Mouse (Mus musculus) kidney, adult 9 months (tissue): Measurements from ENCODE around the gene Celsr1.

Source experiments
- DNase-seq: peaks from one replicate; pipeline ENCODE4 v3.0.0; 2022

The Celsr1 gene

DNA sequence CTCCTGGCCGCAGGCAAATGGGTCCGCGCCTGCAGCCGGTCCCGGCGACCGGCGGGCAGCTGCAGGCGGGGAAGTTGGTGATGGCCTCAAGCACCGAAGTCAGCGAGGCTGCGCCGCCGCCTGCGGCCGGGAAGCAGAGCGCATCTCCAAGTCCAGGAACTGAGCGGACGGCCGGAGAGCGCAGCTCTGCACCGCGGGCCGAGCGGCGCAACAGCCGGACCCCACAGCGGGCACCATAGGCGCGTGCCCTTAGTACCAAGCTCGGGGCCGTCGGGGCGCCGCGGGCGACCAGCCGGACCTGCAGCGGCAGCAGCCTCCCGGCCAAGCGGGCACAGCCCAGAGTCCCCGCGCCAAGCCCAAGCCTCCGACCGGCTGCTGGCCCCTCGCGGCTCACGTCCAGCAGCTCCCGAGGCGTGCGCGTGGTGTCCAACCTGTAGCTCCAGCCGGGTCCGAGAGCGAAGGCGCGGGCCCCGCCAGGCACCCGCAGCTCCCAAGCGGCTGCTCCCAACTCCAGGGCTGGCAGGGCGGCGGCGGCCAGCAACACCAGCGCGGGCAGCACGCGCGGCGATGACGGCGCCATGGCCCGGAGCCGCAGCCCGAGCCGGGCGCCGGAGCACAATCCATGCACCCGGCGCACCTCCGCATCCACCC is at the start of gene Celsr1:
Gene Celsr1 (minus strand): TSS at position 587 of the 651 bp plus-strand sequence.
- DNase-seq: peak; percentile 32

DNA sequence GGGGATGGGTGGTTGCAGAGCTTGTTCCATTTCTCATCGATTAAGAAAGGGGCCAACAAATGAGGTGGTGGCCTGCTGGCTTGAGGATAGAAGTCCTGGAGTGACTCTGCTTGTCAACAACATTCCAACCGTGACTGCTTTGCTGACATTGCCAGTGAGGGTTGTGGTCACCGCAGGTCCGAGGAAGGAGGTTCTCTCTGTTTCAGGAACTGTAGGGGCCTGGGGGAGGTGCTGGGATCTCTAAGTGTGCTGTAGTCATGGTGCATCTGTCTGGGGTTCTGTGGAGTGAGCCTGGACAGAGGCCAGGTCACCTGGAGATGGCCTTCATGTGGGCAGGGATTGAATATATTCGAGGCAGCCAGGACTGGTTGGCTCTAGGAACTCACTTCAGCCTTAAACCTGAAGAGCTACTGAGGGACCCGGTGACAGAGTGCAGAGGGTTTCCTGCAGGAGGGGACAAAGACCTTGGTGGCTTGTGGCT is 49.7 kb upstream of the Celsr1 start:
- peak; percentile 34 for DNase-seq

DNA sequence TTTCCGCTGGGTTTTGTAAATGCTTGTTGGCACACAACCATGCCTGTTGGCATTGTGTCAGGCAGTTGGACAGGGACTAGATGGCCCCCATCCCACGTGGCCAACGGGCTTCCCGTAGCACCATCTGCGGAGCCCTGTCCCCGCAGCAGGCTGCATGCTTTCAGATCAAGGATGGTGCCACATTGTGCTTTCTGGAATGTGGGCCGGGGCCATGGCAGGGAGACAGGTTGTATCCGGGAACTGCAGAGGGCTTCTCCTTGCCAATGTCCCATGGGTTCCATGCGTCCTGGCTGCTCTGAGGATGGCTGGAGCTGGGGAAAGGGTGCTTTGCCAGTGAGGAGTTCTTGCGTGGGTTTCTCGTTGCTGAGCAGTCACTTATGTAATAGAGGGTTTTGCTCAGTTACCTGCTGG is 49.0 kb upstream of the Celsr1 start:
- DNase-seq: no peak

DNA sequence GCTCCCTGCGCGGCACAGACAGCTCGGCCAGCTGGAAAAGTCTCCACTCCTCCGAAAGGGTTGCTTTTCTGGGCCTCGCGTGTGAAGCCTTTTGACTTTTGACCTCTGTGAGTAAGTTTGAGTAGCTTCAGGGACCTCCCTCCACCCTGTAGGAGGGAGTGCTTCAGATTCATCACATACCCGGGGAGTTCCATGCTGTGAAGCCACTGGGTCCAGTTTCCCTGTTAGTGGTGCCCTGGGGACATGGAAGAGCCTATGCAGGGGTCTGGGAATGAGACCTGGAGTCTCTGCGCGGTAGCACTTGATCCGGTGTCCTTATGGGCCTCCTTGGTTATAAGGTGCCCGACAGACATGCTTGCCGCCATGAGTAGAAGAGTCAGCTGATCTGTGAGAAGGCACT is 48.1 kb upstream of the Celsr1 start:
- DNase-seq: peak; percentile 25

DNA sequence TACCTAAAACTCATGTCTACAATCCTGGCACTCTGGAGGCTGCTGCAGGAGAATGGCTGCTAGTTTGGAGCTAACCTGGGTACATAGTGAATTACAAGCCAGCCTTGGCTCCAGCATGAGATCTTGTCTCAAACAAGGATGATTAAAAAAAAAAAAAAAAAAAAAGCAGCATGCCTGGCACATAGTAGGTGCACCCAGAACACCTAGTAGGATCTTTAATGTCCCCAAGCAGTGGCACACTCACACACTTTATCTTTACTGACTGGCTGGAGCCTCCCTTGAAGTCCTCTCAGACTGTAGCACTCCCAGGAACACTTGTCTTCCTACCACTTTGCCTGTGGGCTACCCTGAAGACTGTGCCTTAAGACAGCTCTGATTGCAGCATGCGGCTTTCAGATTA is 46.8 kb upstream of the Celsr1 start:
- DNase-seq: no peak

DNA sequence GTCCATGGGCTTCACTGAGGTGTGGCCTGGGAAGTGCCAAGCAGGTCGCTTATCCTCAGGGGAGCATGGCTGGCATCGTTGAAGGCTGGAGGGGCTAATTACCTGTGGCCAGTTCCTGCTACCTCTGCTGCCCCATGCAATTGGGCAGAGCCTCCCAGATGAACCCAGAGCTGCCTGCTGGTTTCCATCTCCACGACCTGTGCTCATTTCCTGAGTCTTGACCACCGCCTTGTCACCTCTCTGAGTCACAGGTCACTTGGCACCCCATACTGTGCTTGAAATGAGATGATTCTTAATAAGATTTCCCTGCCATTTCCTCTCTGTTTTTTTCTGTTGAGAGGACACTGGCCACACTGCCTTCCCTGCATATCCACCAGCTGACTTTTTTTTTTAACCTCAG is 46.3 kb upstream of the Celsr1 start:
- DNase-seq: peak; percentile 79

DNA sequence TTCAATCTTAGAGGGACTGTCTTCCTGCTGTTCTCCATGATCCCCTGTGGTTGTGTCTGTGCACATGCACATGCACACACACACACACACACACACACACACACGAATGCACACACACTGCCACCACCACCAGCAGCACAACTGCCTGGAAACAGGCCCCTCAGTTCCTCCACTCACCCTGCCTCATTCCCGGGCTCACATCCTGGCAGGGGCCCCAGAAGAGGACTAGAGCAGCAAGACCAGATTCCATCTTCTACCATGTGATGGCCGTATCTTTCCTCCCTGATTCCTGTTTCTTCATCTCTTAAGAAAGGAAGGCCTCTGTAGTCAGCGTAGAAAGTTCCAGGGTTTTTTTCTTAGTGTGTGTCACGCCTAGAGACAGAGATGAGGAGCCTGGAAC is 45.9 kb upstream of the Celsr1 start:
- DNase-seq: no peak

DNA sequence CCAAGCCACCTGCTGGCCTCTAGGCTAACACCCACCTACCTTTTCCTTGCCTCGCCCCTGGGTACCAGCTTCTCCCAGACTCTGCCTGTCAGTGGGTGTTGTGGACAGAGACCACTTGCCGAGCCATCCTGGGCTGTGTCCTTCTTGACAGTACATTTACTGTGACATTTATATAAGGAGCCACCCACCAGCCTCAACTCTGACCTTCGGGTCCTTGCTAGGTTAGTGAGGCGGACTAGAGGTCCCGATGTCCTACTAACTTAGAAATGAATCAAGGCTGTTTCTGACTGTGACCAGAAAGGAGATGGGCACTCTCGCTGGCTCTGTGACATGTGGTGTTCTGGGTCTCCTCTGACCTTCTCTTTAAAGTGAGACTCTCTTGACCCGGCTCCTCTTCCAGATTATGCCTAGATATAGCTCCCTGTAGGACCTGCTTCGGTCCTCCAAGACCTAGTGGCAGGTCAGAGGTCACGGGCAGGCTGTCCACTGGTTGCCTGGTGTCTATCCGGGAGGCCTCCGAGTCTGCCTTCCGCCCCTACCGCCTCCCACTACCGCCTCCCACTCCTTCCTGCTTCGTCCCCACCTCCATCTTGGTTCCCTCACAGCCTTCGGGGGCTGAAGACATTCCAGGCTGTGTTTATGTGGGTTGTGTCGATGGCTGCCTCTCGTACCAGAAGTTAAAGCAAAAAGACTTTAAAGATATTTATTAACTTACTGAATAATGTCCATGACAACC is 45.1 kb upstream of the Celsr1 start:
- DNase-seq: peak; percentile 47

DNA sequence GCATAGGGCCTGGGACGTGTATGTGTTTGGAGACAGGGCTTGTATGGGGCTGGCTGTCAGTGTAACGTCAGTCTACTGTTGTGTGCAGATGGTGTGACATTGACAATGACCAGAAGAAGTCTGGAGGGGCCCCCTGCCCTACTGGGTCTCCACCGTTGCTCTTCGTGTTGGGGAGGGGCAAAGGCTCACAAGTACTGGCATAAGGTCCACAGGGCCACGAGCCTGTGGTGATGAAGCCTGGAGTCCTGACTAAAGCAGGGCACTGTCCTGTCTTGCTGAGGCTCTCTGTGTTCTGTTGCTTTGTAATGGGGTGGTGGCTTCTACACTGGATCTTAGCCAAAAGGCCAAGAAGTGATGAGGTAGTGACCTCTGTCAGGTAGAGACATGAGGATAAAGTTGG is 44.4 kb upstream of the Celsr1 start:
- no peak for DNase-seq

DNA sequence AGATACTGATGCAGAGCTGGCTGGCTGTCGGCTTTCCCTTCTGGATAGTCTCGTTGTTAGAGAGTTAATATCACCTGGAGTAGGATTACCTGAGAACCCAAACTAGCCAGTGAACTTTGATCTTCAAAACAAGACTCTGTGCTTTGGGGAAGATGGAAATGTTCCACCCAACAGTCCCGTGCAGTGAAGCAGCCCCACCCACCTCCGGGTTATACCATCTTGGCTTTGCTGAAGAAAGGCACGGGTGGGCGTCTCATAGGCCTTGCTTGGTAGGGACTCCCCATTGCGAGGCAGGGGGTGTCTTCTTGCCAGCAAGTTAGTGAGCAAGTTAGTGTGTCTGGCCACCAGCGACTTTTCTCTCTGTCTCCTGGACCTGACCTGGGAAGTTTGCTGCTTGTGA is 42.8 kb upstream of the Celsr1 start:
- DNase-seq: peak; percentile 66

DNA sequence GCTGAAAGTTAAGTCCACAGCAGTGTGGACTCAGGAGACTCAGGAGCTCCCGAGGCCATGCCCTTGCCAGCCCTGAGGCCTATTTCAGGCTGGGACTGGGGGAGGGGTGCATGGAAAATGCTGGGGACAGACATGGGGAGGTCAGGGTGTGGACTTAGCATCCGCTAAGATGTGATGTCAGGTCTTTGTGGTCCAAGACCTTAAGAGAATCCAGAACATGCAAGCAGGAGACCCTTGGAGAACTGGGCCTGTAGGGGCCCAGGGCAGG is 42.4 kb upstream of the Celsr1 start:
- DNase-seq: peak; percentile 31

DNA sequence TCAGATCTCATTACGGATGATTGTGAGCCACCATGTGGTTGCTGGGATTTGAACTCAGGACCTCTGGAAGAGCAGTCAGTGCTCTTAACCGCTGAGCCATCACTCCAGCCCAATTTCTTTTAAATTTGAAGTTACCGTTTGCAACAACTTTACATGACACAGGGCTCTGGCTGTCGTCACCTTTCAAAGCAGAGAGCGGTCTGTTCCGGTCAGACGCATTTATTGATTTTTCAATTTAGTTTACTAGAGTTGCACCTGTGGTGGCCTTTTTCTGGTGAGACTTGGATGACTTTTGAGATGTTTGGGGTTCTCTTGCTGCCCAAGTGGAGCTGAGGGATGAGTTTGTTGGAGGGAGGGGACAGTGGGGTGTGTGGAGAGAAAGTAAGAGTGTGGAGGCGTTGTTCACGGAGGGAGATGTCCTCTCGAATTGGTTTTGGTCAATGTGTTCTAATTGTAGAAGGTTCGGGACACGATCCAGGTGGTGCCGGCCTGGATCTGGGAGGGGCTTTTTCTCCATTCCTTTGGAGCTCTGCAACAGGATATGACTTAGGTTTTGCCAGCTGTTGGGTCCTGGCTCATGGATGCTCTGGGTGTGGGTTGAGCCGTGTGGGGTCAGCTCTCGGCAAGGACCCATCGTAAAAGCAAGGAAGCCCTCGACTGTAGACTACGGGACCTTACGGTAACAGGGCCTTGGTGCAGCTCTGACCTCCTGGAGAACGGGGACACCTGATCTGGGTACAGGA is 41.9 kb upstream of the Celsr1 start:
- DNase-seq: no peak

DNA sequence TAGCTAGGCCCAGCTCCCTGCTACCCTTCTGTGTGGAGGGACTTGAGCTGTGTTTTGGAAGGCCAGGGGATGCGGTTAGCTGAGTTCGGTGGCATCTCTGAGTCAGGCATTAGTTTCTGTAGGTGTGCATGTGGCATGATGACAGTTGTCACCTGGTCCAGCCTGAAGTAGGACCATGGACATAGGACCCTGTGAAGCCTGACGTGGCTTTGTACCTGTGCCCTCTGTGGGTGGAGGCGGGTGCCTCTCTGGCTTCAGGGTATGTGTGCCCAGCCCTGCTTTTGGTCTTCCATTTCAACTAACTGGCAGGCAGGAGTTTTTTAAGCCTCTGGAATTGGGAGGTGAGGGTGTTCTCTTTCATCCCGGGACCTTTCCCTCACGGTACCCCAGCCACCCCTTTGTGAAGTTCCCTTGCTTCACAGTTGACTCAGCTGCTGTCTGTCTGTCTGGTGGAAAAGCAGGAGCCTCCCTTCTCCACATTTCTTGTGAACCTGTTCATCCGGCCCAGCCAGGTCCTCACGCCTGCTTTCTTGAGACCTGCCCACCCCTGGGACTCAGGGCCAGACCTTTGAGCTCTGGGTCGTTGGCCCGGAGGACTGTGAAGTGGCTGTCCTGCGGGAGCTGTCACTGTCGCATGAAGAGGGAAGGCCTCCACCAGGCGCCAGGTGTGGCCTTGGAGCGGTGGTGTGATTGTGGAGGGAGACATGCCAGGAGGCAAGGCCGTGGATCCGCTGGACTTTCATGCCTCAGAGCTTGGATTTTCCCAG is 40.8 kb upstream of the Celsr1 start:
- DNase-seq: peak; percentile 51

DNA sequence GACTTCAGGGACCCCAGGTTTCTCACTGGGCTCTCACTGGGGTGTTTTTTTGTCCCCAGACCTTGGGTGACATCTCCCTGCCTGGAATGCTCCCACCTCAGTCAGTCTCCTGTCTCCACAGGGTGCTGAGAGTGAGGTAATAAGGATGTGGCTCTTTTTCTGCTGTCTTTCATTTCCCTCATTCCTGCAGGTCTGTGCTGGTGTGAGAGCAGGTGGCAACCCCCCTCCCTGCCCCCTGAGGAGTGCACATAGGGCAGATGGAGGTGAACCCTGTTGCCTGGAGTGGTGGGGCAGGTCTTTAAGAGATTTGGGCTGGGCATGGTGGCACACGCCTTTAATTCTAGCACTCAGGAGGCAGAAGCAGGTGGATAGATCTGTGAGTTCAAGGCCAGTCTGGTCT is 37.6 kb upstream of the Celsr1 start:
- DNase-seq: no peak

DNA sequence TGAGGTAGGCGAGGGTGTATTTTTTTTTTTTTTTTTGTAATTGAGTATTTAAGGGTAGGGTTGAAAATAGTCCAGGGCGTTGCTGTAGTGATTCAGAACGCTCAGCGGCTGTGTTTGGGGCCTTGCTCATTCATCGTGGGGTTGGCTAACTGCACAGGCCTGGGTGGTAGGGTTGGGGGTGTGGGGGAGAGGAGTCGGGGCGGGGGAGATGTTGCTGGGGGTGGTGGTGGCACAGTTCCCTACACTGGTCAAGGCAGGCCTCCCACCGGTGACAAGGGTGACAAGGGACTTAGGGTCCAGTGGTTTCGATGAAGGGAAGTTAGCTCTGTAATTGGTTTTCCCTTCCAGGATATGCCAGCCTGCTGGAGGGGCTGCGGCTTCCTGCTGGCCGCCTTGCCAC is 36.8 kb upstream of the Celsr1 start:
- no peak for DNase-seq

DNA sequence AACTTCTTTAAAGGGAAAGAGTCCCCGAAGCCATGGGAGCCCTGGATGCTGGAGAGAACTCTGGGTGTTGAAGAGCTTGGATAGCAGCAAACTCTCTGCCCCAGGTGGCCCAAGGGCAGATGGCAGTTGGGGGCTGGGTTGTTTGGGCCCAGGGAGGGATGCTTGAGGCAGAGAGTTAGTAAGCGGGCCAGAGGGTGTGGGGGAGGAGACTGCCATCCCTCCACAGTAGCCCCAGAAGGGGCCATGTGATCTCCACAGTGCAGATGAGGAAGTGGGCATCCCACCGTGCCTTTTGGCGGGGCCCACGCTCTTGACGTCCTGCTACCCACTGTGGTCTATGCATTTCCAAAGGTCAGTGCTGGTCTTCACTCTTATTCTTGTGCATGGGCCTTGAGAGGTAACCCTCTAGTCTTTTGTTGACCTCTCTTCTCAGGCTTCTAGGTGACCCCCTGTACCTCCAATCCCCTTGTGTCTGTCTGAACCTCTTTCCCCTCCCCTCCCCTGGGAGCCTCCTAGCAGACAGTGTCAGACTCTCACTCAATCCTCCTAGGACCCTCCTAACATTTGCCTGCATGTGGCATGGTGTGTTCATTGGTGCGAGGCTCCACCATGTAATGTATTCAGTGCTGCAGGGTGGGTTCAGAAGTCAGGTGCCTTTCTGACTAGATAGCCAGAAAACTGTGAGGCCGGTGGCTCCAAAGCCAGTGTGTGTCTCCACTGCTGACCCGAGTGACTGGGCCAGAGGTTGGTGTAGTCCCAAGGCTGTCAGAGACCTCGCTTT is 35.6 kb upstream of the Celsr1 start:
- DNase-seq: no peak

DNA sequence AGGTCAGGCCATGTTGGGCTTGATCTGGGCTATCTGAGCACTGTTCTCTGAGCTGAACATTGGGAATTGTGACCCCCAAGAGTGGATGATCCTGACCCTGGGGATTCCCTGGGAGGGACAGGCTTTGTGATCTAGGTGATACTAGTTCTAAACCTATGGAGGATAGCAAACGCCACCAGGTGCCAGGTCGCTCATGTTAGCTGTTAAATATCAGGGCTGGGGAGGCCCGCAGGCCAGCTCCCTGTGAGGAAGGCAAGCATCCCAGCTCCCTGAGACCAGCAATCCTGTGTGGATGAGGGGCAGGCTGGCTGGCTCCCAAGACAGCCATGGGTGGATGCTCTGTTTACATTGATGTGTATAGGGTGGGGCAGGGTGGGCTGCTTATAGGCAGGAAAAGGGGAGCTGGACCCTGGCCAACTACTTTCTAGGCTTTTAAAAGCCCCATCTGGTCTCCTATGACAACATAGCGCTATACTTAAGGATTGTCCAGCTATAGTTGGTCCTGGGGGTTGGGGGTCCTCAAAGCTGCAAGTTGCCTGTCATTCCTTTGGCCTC is 34.4 kb upstream of the Celsr1 start:
- DNase-seq: no peak

DNA sequence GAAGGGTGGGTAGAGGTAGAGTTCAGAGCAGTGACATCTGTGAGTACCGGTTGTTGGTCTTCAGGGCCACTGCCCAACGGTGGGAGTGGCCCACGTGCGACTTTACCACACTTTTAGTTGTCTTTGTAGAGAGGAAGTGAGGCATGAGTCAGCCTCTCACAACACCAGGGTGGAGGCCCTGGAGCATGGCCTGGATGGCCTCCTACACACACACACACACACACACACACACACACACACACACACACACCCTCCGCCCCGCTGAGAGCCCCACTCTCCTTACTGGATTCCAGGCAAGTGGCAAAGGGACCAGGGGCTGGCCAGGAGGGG is 34.0 kb upstream of the Celsr1 start:
- DNase-seq: no peak

DNA sequence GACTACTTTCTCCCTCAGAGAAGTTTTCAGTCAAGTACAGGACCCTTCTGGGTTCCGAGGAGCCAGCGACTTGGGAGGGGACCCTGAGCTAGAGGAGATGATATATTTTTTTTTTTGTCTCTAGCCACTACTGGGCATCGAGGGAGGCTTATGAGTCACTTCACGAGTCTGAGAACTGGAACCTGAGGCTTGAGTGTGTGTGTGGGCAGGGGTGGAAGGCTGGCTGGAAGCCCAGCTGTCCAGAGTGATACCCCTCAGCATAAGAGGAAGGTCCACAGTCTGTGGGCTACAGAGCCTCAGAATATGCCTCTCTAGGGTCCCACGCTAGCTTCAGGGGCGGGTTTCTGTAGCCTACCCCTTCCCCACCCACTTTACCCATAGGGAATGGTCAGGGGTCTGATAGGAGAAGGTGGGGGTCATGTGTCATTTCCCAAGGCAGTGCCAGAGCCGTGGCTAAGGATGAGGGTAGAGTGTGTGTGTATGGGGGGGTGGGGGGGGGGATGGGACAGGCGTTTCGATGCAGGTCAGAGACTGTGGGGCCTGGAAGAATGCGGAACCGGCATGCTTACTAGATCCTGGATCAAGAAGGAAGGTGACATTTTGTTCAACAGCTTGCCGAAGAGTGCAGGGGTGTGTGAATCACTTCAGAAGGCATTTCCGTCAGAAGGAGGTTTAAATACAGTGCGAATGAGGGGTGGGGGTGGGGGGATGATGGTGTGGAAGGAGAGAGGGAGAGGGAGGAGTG is 33.4 kb upstream of the Celsr1 start:
- no peak for DNase-seq

DNA sequence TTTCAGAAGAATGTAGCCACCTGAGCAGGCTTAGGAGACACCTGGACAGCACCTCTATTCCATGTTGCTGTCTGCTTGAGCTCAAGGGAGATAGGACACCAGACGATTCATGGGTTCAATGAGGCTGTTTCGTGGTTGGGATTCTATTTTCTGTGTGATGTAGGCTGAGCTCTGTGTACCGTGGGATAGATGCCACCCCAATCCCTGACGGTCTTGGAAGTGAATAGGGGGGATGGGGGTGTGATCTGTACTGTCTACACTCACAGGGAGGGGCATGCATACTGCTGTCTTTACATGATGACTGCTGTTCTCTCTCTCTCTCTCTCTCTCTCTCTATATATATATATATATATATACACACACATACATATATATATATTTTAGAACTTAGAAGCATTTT is 31.8 kb upstream of the Celsr1 start:
- DNase-seq: no peak

DNA sequence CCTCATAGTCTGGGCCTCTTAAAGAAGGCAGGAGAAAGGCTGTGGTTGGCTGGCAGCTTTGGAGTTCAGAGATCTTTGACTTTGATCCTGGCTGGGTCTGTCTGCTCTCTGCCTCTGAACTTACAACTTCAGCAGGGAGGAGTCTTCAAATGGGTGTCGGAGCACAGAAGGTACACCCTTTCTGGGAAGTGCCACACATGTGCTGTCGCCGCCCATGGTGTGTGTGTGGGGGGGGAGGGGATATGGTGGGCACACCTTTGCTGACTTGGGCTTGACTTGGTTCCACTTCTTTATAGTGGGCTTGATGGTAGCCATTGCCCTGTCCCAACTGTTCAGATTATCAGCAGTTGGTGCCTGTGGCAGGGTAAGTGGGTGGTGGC is 31.3 kb upstream of the Celsr1 start:
- DNase-seq: peak; percentile 59
